Mouse (Mus musculus) naive thymus-derived CD4-positive, alpha-beta T cell, adult 2 months (primary cell): Measurements from ENCODE around the gene Gpr68.

ENCODE experiments used
- DNase-seq: peaks from one replicate; pipeline ENCODE4 v3.0.0-alpha.2; 2011; ENCODE audit warnings: low read depth

Gene Gpr68

DNA sequence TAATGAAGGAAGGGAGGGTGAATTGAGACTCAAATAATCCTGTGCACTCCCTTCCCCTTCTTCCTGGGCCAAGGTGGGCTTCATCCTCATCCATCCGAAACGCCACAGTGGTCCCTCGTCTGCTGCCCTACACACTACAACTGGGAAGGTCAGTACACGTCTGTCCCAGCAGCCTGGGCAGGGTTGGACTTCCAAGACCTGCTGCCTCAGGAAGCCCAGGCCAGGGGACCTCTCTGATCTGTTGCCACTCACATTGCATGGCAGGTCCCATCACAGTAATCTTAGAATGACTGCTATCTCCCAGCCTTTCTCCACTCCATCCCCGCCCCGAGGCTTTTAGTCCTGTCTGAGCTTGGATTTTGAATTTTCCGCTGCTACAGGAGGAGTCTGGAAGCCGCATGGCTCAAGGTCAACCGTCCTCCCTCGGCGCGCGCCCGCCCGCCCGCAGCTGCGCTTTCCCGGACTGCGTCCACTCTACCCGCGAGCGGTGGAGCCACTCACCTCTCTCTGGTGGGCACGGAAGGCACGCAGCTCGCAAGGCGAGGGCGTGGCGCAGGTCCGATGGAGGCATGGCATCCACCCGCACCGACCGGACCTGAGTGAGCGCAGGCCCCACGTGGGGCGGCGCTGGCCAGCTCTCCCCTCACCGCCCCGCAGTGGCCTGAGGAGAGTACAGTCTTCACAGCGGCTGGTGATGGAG lies at the start of gene Gpr68:
TSS of gene Gpr68 (minus strand) at position 601 of the 700 bp plus-strand sequence.
- DNase-seq = peak; percentile 38

DNA sequence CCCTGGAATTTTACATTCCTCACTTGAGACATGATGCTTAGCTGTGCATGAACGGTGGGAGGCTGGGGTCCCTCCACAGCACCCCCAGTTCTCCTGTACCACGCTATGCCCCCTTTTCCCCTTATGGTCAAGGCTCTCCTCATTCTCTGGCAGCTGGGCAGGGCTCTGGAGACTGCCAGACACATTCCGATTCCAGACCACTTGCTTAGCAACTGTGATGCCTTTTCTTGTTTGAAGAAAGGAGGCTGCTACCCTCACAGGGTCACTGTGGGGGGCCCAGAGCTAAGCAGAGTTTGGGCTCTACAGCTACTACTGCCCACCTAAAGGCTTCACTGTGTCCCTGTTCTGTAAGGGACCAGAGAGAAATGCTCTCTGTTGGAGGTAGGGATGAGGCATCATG lies 49.3 kb upstream of the Gpr68 start:
- DNase-seq = no peak

DNA sequence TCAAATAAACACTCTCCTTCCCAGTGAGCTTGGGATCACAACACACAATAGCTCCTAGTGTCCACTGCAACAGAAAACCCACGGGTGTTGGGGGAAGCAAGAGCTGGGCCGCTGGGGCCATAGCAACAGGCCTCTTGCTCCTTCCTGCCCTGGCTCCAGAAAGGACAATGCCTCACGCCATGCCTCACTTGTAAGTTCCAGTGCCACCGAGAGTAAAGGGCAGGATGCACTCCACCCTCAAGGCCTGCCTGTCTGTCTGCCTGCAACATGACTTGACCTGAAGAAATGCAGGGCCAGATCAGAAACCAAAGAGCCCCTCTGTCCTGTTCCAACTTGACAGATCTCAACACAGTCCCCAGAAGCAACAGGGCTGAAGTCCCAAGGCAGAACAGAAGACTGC lies 48.8 kb upstream of the Gpr68 start:
- DNase-seq = no peak

DNA sequence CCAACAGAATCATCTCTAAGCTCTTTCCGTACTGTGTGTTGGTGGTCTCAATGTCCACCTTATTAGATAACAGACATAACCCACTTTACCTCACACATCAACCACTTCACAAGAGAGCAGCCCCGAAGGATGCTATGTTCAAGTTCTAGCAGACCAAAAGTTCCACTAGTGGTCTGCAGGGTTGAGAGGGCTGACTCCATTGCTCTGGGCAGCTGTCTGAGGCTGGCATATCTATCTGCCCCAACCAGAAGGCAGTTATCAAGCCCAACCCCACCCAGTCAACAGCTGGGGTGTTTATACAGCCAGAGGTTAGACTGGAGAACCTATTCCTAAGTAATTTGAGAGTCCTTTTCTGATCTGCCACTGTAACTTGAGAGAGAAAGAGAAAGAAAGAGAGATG lies 48.0 kb upstream of the Gpr68 start:
- no peak for DNase-seq

DNA sequence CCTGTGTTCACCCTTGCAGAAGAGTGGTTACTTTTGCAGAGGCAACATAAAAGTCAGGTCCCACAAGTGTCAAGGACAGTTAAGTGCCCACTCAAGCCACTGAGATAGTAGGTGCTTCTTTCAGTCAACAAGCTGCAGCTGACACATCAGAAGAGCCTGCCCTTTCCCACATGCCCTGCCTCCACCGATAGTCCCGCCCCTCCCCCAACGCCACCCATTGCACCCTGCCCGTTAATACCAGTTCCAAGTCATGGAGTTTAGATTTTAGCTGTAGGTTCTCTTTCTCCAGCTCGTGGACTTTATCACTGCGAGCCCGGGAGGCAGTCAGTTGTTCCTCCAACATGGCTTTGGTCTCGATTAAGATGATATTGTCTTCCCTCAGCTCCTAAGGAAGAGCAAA lies 45.9 kb upstream of the Gpr68 start:
- DNase-seq = no peak

DNA sequence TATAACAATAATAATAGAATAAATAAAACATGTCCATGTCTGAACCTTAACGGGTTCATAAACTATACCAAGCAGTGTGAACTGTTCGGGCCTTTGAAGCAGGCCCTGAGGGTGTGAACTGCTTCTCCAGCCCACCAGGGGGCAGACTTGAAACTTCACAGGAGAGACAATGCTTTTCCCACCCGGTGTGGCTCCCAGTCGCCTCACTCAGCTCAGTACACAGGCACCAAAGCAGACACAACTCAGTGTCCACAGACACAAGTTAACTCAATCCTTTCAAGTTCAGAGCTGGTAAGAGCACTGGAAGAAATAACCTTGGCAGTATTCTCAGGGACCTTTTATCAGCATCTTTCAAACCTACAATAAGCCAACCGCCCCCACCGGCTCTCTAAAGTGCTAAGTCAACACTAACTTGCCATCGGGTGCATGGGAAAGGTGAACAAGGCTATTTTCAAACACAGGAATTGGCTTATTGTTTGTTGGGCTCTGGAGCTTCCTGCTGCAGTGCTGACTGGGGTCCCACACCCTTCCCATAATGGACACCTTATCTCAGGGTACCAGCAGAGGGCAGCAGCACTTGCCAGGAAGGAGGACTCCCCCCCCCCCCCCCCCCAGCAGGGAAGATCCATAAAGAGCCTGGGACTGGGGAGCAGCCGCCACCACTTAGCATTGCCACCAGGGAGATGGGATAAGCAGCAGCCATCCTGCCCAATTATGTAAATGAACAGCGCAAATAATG lies 44.4 kb upstream of the Gpr68 start:
- DNase-seq = peak; percentile 86

DNA sequence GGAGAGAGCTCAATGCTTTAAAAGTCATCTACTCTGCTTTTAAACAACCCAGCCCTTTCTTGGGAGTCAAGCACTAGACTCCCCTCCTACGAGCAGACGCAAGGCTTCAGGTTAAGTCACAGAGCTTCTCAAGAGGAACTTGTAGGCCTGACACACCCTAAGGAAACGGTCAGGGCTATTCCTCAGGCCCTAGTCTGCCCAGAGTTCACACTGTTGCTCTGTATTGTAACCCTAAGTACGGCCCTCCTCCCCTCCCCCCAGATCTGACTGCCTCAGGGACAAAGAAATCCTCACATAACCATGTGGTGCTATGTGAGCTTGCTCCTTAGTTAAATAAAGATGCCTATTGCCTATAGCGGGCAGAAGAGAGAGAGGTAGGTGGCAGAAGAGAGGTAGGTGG lies 41.1 kb upstream of the Gpr68 start:
- DNase-seq = no peak

DNA sequence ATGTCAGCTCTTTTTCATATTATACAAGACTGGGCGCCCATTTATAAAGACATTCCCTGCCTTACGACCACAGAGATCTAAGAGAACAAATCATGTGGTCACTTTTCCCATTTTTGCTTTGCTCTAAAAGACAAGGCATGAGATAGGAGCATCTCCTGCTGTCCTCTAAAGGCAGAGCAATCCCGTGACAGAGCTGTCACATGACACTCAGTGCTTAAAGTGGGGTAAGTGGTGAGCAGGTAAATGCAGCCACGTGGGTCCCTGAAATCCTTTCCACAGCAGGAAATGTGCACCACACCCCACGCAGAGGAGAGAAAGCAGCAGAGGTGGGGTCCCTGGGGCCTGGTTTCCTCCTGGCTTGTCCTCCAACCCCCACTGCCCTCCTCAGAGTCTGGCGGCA lies 40.0 kb upstream of the Gpr68 start:
- DNase-seq = no peak

DNA sequence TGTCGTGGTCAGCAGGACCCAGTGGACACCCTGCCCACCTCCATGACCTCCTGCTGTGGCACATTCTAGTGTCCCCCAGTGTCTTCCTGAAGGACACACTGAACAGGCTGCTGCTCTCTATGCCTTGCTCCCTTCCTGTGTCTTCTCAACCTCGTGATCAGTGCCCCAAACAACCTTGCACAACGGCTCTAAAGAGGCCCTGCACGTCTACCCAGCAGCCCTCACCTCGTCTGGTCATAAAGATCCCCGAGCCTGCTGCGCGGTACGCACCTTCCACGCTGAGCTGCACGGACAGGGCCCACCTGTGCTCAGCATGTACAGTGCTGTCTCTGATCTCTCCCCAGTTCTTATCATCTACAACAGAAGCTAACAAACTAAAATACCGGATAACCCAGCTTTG lies 38.0 kb upstream of the Gpr68 start:
- no peak for DNase-seq

DNA sequence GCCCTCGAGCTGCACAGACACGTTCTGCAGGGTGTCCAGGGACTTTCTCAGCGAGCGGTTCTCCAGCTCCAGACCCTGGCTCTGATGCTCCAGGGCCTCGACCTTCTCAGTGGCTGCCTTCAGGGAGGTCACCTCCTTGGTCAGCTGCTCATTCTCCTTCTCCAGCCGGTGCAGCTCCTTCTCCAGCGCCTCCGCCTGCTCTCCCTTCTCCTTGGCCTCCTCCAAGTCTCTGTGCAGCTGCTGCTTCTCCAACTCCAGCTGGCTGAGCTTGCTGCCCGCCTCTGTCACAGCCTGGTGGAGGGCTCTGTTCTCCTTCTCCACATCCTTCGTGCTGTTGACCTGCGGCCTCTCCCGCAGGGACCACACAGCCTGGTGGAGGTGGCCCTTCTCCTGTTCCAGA lies 37.5 kb upstream of the Gpr68 start:
- no peak for DNase-seq

DNA sequence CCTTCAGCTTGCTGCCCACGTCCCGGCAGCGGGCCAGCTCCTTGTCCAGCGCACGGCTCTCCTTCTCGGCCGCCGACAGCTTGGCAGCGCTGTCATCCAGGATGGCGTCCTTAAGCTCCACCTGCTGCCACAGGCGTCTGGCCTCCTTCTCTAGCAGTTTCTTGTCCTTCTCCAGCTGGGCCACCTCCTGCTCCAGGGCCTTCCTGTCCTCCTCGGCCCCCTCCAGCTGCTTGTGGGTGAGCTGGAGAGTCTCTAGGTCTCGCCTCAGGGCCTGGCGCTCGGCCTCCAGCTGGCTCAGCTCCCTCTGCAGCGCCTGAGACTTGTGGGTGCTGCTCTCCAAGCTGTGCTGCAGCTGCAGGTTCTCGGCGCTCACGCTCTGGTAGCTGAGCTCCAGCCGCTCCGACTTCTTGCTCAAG lies 36.9 kb upstream of the Gpr68 start:
- DNase-seq = no peak

DNA sequence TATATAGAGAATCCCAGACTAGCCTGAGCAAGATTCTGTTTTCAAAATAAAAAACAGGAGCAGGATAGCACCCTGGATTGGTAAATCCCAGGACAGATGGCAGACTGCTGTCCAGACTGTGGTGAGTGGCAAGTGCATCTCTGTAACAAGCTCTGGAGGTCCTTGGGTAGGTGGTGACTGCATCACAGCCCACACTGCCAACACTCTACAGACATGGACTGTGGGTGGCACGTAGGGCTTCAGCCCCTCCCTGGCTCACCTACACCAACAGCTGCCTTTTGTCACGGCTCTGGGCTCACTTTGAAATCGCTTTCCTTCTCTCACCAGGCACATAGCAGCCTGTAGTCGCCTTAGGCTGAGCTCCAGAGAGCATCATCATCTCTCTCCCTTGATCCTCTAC lies 35.1 kb upstream of the Gpr68 start:
- DNase-seq = no peak

DNA sequence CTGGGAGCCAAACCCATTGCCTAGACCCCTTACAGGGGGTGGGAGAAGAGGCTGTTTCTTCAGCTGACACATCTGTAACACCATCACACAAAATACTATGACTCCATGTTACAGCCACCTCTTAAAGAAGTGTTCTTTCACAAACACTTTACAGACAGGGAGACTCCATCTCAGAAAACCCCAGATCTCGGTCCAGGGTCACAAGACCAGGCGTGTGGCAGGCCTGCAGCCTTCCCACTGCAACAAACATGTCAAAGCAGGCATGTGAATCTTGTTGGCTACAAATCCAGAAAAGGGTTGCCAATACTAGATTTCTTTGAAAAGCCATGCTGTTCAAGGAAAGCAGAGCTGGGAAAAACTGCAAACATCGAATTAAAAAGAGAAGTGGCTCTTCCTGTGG lies 33.4 kb upstream of the Gpr68 start:
- DNase-seq = no peak

DNA sequence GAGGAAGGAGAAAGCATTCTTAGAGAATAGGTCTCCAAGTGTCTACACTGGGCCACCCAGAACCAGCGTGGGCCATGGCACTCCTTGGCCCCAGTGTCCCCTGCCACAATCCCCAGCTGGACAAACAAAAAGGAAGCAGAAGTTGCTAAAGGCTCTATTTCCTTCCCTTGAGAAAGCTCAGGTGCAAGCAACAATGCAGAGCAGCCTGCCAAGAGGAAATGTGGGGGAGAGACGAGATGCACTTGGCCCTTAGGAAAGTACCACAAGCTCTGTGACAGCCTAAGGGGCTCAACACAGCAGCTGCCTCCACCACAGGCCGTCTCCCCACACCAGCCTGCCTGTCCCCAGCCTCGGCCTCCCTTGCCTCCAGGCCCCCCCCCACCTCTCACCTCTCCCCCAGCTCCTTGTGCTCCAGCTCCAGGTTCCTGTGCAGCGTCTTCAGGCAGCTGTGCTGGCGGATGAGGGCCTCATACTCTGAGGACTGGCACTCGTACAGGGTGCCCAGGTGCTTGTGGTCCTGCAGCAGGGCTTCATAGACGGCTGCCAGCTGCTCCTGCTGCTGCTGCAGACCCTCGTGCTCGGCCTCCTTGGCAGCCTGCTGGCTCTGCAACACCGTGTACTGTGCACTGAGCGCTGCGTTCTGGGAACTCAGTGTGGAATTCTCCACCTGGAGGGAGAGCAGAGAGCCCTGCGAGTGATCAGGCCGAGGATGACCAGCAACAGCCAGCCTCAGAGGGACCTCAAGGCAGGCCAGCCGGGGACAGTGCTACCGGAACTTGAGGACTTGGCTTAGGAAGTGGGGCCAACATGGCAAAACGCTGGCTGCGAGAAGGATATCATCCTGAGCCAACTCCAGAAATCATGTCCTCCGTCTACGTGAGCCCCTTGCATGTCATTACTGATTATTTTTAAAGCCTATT lies 29.7 kb upstream of the Gpr68 start:
- no peak for DNase-seq

DNA sequence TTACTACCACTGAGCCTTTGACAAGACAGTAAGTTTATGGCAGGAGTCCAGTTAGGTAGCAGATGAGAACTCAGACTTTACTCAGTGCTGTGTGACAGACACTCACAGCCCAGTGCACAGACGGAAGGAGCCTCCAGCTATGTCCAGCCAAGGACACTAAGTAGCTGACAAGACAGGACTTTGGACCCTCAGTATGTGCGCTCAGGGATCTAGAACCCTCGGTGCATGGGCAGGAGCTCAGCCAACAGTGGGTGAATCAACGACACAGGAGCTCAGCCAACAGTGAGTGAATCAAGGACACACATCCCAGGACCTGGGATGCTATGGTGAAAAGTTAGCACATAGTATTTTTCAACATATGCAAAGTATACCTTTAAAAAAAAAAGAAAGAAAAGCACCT lies 28.7 kb upstream of the Gpr68 start:
- no peak for DNase-seq

DNA sequence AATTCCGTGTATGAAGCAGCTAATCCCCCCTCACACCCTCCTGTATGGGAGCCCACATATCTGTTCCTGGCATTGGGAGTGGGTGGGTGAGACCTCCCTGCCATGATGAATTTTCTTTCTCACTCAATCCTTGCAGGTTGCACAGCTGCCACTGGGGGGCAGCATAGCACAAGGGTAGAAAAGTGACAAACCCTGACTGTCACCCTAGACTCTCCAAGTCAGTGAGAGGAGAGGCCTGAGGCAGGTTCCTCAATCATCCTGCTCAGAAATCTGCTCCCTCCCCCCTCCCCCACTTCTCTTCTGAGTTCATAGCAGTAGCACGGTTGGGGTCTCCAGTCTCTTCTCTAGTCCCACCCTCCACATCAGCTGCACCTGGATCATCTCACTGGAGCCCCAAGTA lies 28.1 kb upstream of the Gpr68 start:
- DNase-seq = peak; percentile 85

DNA sequence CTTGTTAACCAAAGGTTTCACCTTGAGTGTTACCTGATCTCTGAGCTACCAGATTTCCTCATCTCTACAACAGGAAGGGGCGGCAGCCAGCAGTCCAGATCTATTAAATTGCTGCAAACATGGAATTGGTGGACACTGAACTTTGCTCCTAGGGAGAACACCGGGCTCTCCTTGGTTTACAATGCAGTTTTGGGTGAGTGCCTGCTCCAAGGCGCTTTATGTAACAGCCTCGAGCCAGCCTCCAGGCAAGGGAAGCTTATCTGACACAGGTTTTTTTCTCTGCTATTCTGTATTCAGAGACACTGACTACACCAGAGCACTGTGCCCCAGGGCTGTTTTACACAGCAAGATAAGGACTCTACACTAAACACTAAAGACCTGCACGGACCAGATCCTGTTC lies 26.8 kb upstream of the Gpr68 start:
- DNase-seq = no peak

DNA sequence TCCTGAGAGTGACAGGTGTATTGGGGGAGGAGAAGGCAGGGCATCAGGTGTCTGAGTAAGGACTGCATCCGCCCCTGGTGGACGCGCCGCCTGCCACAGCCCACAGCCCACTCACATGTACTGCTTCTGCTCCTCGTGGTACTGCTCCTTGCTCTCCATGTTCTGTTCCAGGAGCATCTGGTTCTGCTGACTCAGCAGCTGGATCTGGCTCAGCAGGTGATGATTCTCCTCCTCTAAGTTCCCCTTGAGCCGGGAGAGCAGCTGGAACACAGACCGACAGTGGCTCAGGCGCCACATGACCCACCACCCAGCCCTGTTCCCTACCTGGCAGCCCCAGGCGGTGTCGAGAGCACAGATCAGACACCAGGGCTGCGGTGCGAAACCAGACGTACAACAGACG lies 23.7 kb upstream of the Gpr68 start:
- DNase-seq = no peak

DNA sequence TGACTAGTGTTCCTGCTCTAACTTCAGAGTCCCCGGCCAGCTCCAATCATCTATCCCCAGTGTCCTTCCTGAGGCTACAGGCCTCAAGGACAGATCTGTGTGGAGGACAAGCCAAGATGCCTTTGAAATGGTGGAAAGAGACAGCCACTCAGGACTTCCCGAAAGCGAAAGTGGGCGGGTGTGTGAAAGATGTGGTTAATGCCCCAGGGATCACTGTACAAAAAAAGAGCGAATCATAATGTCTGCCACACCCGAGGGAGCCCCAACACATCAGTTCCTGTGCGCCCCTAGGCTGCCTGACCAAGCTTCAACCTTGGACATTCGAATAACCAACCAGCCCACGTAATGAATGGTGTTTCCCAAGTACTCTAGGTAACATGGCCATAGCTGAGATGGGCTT lies 20.3 kb upstream of the Gpr68 start:
- no peak for DNase-seq

DNA sequence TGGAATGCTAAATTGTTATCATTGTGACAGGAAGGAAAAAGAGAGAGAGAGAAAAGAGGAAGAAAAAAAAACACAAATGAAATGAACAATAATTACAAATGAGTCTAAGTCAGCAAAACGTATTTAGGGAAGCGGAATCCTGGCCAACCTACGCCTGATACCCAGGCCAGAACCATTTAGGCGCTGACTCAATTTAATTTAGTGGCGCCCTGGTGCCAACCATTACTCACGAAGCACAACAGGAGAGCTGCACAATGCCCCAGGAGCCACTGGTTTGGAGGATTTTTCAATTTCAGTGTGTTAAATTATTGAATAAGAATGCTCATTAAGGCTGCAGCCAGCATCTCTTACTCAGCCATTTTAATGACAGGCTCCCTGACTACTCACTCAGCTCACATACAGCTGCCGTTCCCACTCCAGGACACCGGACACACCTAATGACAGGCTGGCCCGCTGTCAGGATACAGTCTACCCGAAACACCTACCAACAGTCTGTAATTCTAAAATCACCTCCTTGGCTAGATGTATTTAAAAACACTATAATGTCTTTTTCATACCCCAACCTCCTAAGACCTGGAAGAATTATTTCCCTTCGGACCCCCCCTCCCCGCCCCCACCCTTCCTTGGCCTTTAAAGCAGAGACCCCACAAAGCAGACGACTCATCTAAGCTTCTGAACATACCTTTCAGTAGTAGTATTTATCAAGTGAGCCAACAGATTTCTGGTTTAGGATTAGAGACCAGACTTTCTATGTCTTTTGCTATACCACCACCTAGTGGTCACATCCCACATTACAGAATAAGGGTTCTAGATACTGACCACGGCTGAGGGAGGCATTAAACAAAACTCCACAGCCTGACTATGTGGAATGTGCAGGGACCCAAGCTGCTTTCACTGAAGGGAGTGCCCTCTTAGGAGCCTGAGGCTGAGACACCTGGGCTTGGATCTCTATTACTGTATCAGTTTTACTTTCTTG lies 17.9 kb upstream of the Gpr68 start:
- DNase-seq = peak; percentile 87

DNA sequence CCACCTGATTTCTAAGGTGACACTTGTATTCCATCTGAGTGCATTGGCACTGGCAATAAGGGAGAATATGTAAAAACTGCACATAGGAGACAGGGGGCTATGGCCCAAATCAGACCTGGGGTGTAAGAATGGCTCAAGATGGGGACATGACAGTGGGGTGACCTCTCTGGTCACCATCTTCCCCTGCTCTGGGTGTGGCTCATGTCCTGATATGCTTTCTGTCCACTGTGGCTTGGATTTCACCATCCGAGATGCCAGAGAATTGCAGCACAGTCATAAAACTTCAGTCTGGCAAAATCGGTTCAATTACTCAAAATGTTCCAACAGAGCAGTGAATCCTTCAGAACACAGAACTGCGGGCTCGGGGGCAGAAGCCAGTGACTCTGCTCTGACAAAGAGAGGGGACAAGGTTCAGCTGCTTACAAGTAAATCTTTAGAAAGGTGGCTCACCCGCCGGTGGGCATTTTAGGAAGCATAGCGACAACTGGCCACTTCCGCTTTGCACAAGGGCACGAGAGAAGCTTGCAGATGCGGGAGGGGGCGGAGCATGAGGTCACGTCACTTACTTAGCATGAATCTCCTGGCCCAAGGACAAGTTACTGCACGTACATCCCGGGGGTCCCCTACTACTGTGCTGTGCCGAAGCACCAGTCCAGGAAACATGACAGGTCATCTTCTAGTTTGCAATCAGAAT lies 16.8 kb upstream of the Gpr68 start:
- DNase-seq = no peak
